Mouse (Mus musculus) embryonic facial prominence, embryonic 14.5 days (tissue): ENCODE measurements around the gene Tns4. TPM values are rescaled to one million over a fixed set of nuclear protein-coding genes. Genes with fewer than 3 reads are reported as not detected.
A peak's percentile ranks its signal among the peaks of the same experiment; 100 is the strongest.

Experiments
- ATAC-seq: fragments of 200-750 bp; cut with Nextera tagmentation; 2 replicates; pipeline ENCODE4 v1.8.0; 2017; ENCODE audit warnings: low read depth, moderate number of reproducible peaks, moderate TSS enrichment
- DNase-seq: peaks from one replicate; pipeline ENCODE4 v3.0.0-alpha.2; 2015; ENCODE audit warnings: low spot score
- H3K27ac ChIP-seq: fragments of 300-500 bp; sonication (generic); replicated peaks from 2 replicates; pipeline ENCODE4 v1.5.1; 2014; ENCODE audit warnings: low read depth, mild to moderate bottlenecking, low read length, moderate library complexity
- H3K27me3 ChIP-seq: fragments of 300-500 bp; sonication (generic); replicated peaks from 2 replicates; pipeline ENCODE4 v1.6.1; 2014; ENCODE audit warnings: low read length; ENCODE audit not compliant: control insufficient read depth, insufficient read depth
- H3K36me3 ChIP-seq: fragments of 300-500 bp; sonication (generic); 2 replicates; pipeline ENCODE4 v1.6.1; 2014; ENCODE audit warnings: low read length, mixed read lengths; ENCODE audit not compliant: control insufficient read depth, insufficient read depth
- H3K4me1 ChIP-seq: fragments of 300-500 bp; sonication (generic); 2 replicates; pipeline ENCODE4 v1.6.1; 2014; ENCODE audit warnings: antibody characterized with exemption, low read length; ENCODE audit not compliant: control insufficient read depth, insufficient read depth
- H3K4me2 ChIP-seq: fragments of 300-500 bp; sonication (generic); 2 replicates; pipeline ENCODE4 v1.6.1; 2014; ENCODE audit warnings: low read depth, mild to moderate bottlenecking, low read length, moderate library complexity, mixed read lengths
- H3K4me3 ChIP-seq: fragments of 300-500 bp; sonication (generic); 2 replicates; pipeline ENCODE4 v1.5.1; 2014; ENCODE audit warnings: low read depth, mild to moderate bottlenecking, low read length
- H3K9ac ChIP-seq: fragments of 300-500 bp; sonication (generic); 2 replicates; pipeline ENCODE4 v1.6.1; 2014; ENCODE audit warnings: low read depth, mild to moderate bottlenecking, low read length, moderate library complexity, mixed read lengths
- H3K9me3 ChIP-seq: fragments of 300-500 bp; sonication (generic); 2 replicates; pipeline ENCODE4 v1.6.1; 2016; ENCODE audit warnings: low read length; ENCODE audit not compliant: control insufficient read depth
- WGBS: fragments of 180-500 bp; shearing (Covaris S2); extraction: QIAGEN DNeasy Blood & Tissue Kit; methylation state at CpG from one replicate; pipeline ENCODE4 v1.1.7; 2014; 5-methylcytosine and 5-hydroxymethylcytosine counted together
- polyA plus RNA-seq: library from polyadenylated mRNA; unstranded; fragments of >200 nt; fragmentation: Nextera tagmentation; extraction: Ambion mirVana; gene quantifications from 2 replicates; pipeline ENCODE4 v1.2.1, GENCODE M21; 2014

The Tns4 gene
- polyA plus RNA-seq, 1 experiment from 2014 or later: 1.0 TPM

GRCm38 (mm10) chr11:99121218-99121631 lies 32.1 kb upstream of the Tns4 start:
- Histone ChIP-seq H3K4me2 (no peak overlapping the region), H3K27ac (peak overlapping the region; percentile 95), H3K4me1 (peaks cover 36% of the 10 kb centered on the region), H3K9me3 (0 out of 2 replicates have a peak, but pooled peaks cover 3% of the 10 kb centered on the region), H3K9ac (no peak overlapping the region), H3K4me3 (no peak overlapping the region), H3K36me3 (no peaks in the 10 kb centered on the region), H3K27me3 (no peaks in the 10 kb centered on the region)
- 26% methylated on average over 14 of the region's 14 CpGs for WGBS
- peak; percentile 41 for ATAC-seq
- peak; percentile 89 for DNase-seq

DNA sequence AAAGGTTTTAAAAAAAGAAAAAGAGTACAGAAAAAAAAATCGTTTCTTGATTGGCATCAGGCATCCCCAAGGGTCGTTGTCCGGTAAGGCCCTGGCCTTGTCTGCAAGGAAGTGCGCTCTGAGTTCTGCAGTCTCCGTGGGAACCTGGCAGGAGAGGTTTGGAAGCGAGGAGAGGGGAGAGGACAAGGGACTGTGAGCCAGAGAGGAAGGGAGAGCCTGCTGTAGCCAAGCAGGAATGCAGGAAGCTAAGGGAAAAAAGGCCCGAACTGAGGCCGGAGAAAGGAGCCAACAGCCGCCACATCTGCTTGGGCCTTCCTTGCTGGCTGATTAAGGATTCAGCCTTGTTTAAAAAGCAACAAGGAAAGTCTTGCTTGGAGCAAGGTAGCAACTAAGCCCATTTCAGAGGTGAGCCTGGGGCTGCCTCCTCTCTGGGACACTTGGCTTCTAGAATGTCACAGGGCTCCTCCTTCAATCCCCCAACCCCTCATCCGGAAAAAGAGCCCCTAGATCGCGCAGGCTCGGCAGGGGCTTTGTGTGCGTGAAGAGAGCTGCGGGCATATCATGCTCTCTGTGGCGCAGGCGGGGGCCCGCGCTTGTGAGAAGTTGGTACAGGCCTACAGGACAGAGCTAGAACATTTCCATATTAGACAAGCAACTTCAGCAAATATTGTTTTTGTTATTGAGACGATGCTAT lies 31.6 kb upstream of the Tns4 start:
- Histone ChIP-seq H3K9ac (peak overlapping the region; percentile 42; the same call in 1 of the 2 replicates), H3K27me3 (no peaks in the 10 kb centered on the region), H3K4me2 (0 out of 2 replicates have a peak overlapping the region, but pooled peaks have one; percentile 6), H3K4me1 (peaks cover 33% of the 10 kb centered on the region), H3K36me3 (no peaks in the 10 kb centered on the region), H3K9me3 (0 out of 2 replicates have a peak, but pooled peaks cover 3% of the 10 kb centered on the region), H3K27ac (peak overlapping the region; percentile 95), H3K4me3 (no peak overlapping the region)
- WGBS: 22% methylated on average over 20 of the region's 20 CpGs
- DNase-seq: peak; percentile 74
- ATAC-seq: peak; percentile 24; the same call in 1 of the 2 replicates

GRCm38 (mm10) chr11:99118963-99119362 lies 29.9 kb upstream of the Tns4 start:
- 0 out of 2 replicates have a peak, but pooled peaks cover 3% of the 10 kb centered on the region for H3K9me3 ChIP-seq
- DNase-seq: no peak
- H3K36me3 ChIP-seq: no peaks in the 10 kb centered on the region
- no peak overlapping the region for H3K9ac ChIP-seq
- H3K4me2 ChIP-seq: no peak overlapping the region
- peaks cover 28% of the 10 kb centered on the region for H3K4me1 ChIP-seq
- WGBS: 63% methylated on average over 7 of the region's 7 CpGs
- no peak overlapping the region for H3K4me3 ChIP-seq
- H3K27ac ChIP-seq: peak overlapping the region; percentile 67
- ATAC-seq: no peak
- H3K27me3 ChIP-seq: no peaks in the 10 kb centered on the region

DNA sequence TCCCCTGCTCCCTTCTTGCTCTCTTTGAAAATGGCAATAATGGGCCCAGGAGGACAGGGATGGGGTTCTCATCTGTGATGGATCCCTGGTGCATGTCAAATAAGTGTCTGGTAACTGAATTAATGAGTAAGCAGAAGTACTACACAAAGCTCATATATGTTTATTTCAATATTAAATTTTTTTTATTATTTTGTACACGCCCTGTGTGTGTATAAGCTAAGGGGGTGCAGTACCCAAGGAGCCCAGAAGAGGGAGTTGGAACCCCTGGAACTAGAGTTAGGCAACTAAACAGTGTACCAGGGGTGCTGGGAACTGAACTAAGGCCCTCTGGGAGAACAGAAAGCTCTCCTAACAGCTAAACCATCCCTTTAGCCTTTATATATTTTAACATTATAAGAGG lies 29.3 kb upstream of the Tns4 start:
- Histone ChIP-seq H3K4me3 (no peak overlapping the region), H3K27ac (peak overlapping the region; percentile 67), H3K27me3 (no peaks in the 10 kb centered on the region), H3K4me1 (peaks cover 32% of the 10 kb centered on the region), H3K4me2 (no peak overlapping the region), H3K9me3 (no peaks in the 10 kb centered on the region), H3K36me3 (no peaks in the 10 kb centered on the region), H3K9ac (no peak overlapping the region)
- no peak for ATAC-seq
- WGBS: 93% methylated on average over 1 of the region's 1 CpGs
- DNase-seq: no peak

- Histone ChIP-seq H3K9ac (no peak overlapping the region), H3K27ac (peak overlapping the region; percentile 67), H3K4me1 (peaks cover 33% of the 10 kb centered on the region), H3K4me2 (no peak overlapping the region), H3K36me3 (no peaks in the 10 kb centered on the region), H3K9me3 (no peaks in the 10 kb centered on the region), H3K27me3 (no peaks in the 10 kb centered on the region), H3K4me3 (no peak overlapping the region)
- ATAC-seq (no peak), DNase-seq (peak; percentile 69)
- WGBS: 46% methylated on average over 7 of the region's 7 CpGs
These were observed 28.8 kb upstream of the Tns4 start for GRCm38 (mm10) chr11:99117907-99118306.

GRCm38 (mm10) chr11:99115940-99116339 lies 26.8 kb upstream of the Tns4 start:
- Histone ChIP-seq H3K4me3 (no peak overlapping the region), H3K9ac (no peak overlapping the region), H3K9me3 (no peaks in the 10 kb centered on the region), H3K27ac (no peak overlapping the region), H3K4me1 (peaks cover 33% of the 10 kb centered on the region), H3K36me3 (no peaks in the 10 kb centered on the region), H3K4me2 (no peak overlapping the region), H3K27me3 (no peaks in the 10 kb centered on the region)
- DNase-seq (no peak), ATAC-seq (no peak)
- WGBS: 64% methylated on average over 6 of the region's 6 CpGs

- Histone ChIP-seq H3K4me3 (no peak overlapping the region), H3K9ac (no peak overlapping the region), H3K9me3 (no peaks in the 10 kb centered on the region), H3K36me3 (no peaks in the 10 kb centered on the region), H3K4me1 (peaks cover 13% of the 10 kb centered on the region; the same call in 1 of the 2 replicates), H3K27me3 (no peaks in the 10 kb centered on the region), H3K27ac (peak overlapping the region; percentile 59), H3K4me2 (no peak overlapping the region)
- ATAC-seq: peak; percentile 72
- peak; percentile 91 for DNase-seq
- WGBS: 5% methylated on average over 3 of the region's 3 CpGs
These were observed 24.0 kb upstream of the Tns4 start for GRCm38 (mm10) chr11:99113111-99113510.

DNA sequence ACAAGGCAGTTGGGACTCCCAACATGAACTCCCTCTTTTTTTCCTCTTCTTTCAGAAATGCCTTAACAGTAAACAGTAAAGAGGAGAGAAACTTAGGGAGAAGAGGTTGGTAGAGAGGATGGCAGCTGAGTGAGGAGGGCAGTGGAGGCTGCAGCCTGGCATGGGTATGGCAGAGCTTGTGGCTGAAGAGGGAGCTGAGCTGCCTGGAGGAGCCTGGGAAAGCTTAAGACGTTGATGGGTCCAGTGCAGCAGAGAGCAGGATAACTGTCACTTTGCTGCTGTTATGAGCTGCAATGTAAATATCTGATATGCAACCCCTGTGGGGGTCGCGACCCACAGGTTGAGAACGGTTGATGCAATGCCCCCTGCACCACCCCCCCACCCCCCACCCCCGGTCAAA lies 23.6 kb upstream of the Tns4 start:
- Histone ChIP-seq H3K4me3 (no peak overlapping the region), H3K4me1 (peaks cover 13% of the 10 kb centered on the region; the same call in 1 of the 2 replicates), H3K27me3 (no peaks in the 10 kb centered on the region), H3K4me2 (no peak overlapping the region), H3K9ac (no peak overlapping the region), H3K9me3 (no peaks in the 10 kb centered on the region), H3K36me3 (no peaks in the 10 kb centered on the region), H3K27ac (peak overlapping the region; percentile 59)
- 6% methylated on average over 5 of the region's 5 CpGs for WGBS
- DNase-seq (no peak), ATAC-seq (peak; percentile 53; the same call in 1 of the 2 replicates)

DNA sequence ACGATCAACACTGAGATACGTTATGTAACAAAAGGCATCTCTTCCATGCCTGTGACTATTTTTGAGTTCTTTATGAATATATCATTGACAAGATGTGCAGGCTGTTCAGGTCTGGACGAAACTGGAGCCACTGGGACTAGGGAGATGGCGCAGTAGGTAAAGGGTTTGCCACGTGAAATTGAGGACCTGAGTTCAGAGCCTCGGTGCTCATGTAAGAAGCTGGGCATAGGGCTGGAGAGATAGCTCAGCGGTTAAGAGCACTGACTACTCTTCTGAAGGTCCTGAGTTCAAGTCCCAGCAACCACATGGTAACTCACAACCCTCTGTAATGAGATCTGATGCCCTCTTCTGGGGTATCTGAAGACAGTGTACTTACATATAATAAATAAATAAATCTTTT lies 22.5 kb upstream of the Tns4 start:
- Histone ChIP-seq H3K4me3 (no peak overlapping the region), H3K9ac (no peak overlapping the region), H3K9me3 (no peaks in the 10 kb centered on the region), H3K4me1 (peaks cover 18% of the 10 kb centered on the region), H3K36me3 (no peaks in the 10 kb centered on the region), H3K27me3 (no peaks in the 10 kb centered on the region), H3K27ac (no peak overlapping the region), H3K4me2 (no peak overlapping the region)
- WGBS: 90% methylated on average over 7 of the region's 7 CpGs
- ATAC-seq (no peak), DNase-seq (no peak)
